Comparison of ENCODE assay signal across 9 mouse cellular contexts in the genomic region with DNA sequence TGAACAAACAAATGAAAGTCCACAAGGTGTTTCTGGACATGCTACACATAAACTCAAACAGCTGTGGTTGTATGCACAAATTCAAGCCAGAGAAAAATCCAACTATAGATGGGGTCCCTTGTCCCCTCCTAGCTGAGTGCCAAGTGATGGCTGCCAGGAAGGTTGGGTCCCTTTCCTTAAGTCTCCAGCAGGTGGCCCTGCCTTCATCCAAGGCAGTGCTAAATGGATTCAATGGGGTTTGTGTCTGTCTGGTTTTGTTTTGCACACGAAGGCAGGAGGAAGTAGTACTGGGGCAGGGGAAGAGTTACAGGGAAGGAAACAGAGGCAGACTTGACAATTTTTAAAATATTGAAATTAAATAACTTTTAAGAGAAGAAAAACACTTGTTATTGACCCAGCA. TPM values are rescaled to one million over a fixed set of nuclear protein-coding genes. Genes with fewer than 3 reads are reported as not detected.
DNase-seq lines count a peak whose midpoint lies in the region; ATAC-seq and TF ChIP-seq lines count a peak whose summit lies in the region.
"Had no signal": no experiment of that assay in that cellular context is flagged by ENCODE, and none has a peak within 500 bp of the region (broad histone marks: within the 10 kb centered on the region; RNA-seq: fewer than 3 reads in every experiment).

No protein-coding gene starts in this region.

- DNase-seq in adrenal gland, adult (ENCODE audit: inconsistent age in 2 of 2, low spot score in 1 of 2) = peak; percentile 11 to 57
- DNase-seq in adrenal gland, postnatal 4 days (ENCODE audit: low spot score in 2 of 2) = no peak
- no peak for DNase-seq in liver, adult 2 months (ENCODE audit: extremely low read depth, low read depth, low spot score)
- DNase-seq in liver = no peak
- peak; percentile 58 for DNase-seq in brain, adult 2 months (ENCODE audit: low read depth, low spot score)
- no peak for DNase-seq in frontal cortex, postnatal 14 days (ENCODE audit: low spot score in 2 of 2)

- no peaks in the 10 kb centered on the region for H3K79me2 ChIP-seq in liver, adult 2 months (ENCODE audit: control insufficient read depth, insufficient read depth, low read length)

- H3K4me3 ChIP-seq in liver, adult 2 months (ENCODE audit: insufficient read depth, low read depth, low read length) = no peak overlapping the region
- H3K4me3 ChIP-seq in small intestine, adult 2 months (ENCODE audit: low read depth, low read length) = no peak overlapping the region
- H3K4me3 ChIP-seq: embryonic facial prominence, embryonic 13.5 days had no signal

- H3K9ac ChIP-seq in liver, adult 2 months (ENCODE audit: low read depth, low read length) = no peak overlapping the region
- H3K9ac ChIP-seq: embryonic facial prominence, embryonic 13.5 days had no signal

- no peak for TF ChIP-seq POLR2A in liver, adult 2 months (IDR thresholded peaks at IDR 0.05; ENCODE audit: extremely low read depth, insufficient read depth, low read length)
- no peak for TF ChIP-seq POLR2A in small intestine, adult 2 months (IDR thresholded peaks at IDR 0.05; ENCODE audit: low read depth, low read length)

- no peaks in the 10 kb centered on the region for H3K4me1 ChIP-seq in liver, adult 2 months (ENCODE audit: control insufficient read depth, insufficient read depth, low read length)
- no peaks in the 10 kb centered on the region for H3K4me1 ChIP-seq in small intestine, adult 2 months (ENCODE audit: control insufficient read depth, insufficient read depth, insufficient read length, low read length)
- H3K4me1 ChIP-seq: embryonic facial prominence, embryonic 13.5 days had no signal

- TF ChIP-seq CTCF in liver, adult 2 months (IDR thresholded peaks at IDR 0.05; ENCODE audit: low read depth, low read length) = peak; percentile 31; the same call in 1 of the 2 replicates
- TF ChIP-seq CTCF in small intestine, adult 2 months (IDR thresholded peaks at IDR 0.05; ENCODE audit: extremely low read depth, insufficient read length, insufficient replicate concordance, low read depth, low read length) = peak; percentile 20; the same call in 1 of the 2 replicates

- H3K27ac ChIP-seq in liver, adult 2 months (replicated peaks; ENCODE audit: insufficient read depth, low read depth, low read length) = no peak overlapping the region
- no peak overlapping the region for H3K27ac ChIP-seq in small intestine, adult 2 months (ENCODE audit: insufficient read depth, low read depth, low read length)
- H3K27ac ChIP-seq: embryonic facial prominence, embryonic 13.5 days had no signal

- peaks cover 6% of the 10 kb centered on the region; the same call in 1 of the 2 replicates for H3K27me3 ChIP-seq in liver, adult 2 months (ENCODE audit: control insufficient read depth, insufficient read depth, low read length)
- no peaks in the 10 kb centered on the region for H3K27me3 ChIP-seq in small intestine, adult 2 months (ENCODE audit: control insufficient read depth, insufficient read depth, low read length)
- H3K27me3 ChIP-seq: embryonic facial prominence, embryonic 13.5 days had no signal

- 32% methylated on average over 1 of the region's 1 CpGs for WGBS in liver, adult 2 months
- WGBS in small intestine, adult 2 months = 7% methylated on average over 1 of the region's 1 CpGs

- H3K36me3 ChIP-seq in liver, adult 2 months (ENCODE audit: control insufficient read depth, insufficient read depth, low read length) = no peaks in the 10 kb centered on the region
- no peaks in the 10 kb centered on the region for H3K36me3 ChIP-seq in small intestine, adult 2 months (ENCODE audit: control insufficient read depth, insufficient read depth, low read length)
- H3K36me3 ChIP-seq: embryonic facial prominence, embryonic 13.5 days had no signal

- ATAC-seq in megakaryocyte, adult 5-6 weeks (ENCODE audit: poor library complexity, severe bottlenecking) = no peak

RNA-seq across cellular contexts. Expression of a gene that starts 12.0 kb away (rescaled TPM):
- 10 to 100 TPM in 1 of 2 experiments, 1 to 10 TPM in 1; 7.4 to 10.1 TPM for total RNA-seq in adrenal gland, postnatal 4 days (2021)
- under 0.01 and 0.09 TPM in 2 replicates for total RNA-seq in liver, adult 2 months (2014; rRNA removed)
- polyA plus RNA-seq in liver, adult 2 months (2012; rRNA removed) = 0.01 TPM in 1 of 2 replicates, not detected in the other
- polyA plus RNA-seq in small intestine, adult 2 months (2012; rRNA removed) = 0.15 and 0.56 TPM in 2 replicates
- total RNA-seq in megakaryocyte, adult 5-6 weeks (2015) = not detected in 2 replicates
- total RNA-seq in megakaryocyte, adult 5-6 weeks (2017) = not detected in 2 replicates

Comparison
In these comparisons a context has a peak if more than half of its experiments do, and no peak if none do; other contexts are left out.
1. DNase-seq: peak in adrenal gland, adult (2 of 2) and brain, adult 2 months (single experiment); none in adrenal gland, postnatal 4 days (0 of 2), liver, adult 2 months (single experiment), liver (single experiment) and frontal cortex, postnatal 14 days (0 of 2).